Mouse (Mus musculus): Measurements from ENCODE around the gene Ube2d1.

Ube2d1 gene

DNA sequence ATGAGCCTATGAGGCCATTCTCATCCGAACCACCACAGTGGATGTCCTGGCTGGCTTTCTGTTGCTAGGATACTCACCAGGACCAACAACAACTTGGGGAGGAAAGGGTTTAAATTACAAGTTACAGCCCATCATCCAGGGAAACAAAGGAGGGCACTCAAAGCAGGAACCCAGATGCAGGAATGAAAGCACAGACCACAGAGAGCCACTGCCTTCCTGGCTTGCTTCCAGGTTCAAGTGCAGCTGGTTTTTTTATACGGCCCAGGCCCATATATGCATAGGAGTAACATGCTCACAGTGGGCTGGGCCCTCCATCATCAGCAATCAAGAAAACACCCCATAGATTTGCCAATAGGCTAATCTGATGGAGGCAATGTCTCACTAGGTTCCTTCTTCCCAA, 62.4 kb downstream of the Ube2d1 start:
- no peak for DNase-seq (ENCODE audit: low spot score in 2 of 2)

DNA sequence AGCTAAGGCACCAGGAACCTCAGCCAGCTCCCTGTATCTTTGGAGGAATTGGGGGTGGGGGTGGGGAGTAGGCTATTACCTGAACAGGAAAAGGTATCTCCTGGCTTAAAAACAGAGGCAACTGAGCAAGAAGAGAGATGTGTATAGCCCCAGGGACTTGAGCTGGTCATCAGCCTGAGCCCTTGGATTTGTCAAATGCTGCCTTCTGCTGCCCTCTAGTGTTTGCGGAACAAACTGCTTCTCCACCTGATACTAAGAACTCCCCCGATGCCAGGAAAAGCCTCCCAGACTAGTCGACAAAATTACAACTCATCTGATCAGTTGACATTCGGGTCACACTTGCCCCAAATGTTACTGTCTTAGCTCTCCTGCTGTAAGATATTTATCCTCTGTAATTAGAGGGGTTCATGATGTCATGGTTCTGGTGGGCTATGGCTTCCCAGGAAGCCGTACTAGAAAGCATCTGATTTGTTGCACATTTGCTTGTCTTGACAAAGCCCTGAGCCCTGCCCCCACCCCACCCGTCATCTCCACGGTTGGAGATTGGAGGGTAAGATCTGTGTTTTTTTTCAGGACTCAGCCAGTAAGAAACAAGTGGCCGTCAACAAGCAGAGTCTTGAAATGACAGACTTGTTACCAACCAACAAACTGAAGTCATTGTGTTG, 66.7 kb downstream of the Ube2d1 start:
- DNase-seq (ENCODE audit: low spot score in 2 of 2), result peak; percentile 49 to 77

DNA sequence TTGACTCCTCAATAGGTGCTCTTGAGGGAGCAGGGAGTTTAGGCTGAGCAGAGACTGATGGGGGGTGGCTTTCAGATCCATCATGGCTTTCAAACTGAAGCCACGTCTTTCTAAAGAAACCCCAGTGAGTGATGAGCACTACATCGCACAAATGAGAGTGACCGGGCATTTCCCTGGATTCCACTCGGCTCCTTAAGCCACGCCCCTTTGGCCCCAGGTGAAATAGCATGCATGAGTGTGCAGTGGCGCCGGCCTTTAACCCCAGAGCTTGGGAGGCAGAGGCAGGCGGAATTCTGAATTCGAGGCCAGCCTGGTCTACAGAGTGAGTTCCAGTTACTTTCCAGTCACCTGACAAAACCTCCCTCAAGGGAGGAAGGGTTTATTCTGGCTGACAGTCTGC, 69.1 kb downstream of the Ube2d1 start:
- no peak for DNase-seq (ENCODE audit: low spot score in 2 of 2)

Data from spleen, postnatal 4 days (tissue).